Mouse (Mus musculus) thymus, adult 2 months (tissue): Measurements from ENCODE around the gene Lnpep. TPM values are rescaled to one million over a fixed set of nuclear protein-coding genes. Genes with fewer than 3 reads are reported as not detected.

ENCODE experiments used
- DNase-seq: peaks from one replicate; pipeline ENCODE4 v3.0.0; 2021
- H3K27ac ChIP-seq: fragments of 200-500 bp; 2 replicates; pipeline ENCODE4 v1.5.1; 2012; ENCODE audit warnings: low read length, control low read depth; ENCODE audit not compliant: control insufficient read depth, insufficient read depth
- H3K27me3 ChIP-seq: fragments of 200-500 bp; 2 replicates; pipeline ENCODE4 v1.6.1; 2012; ENCODE audit warnings: mild to moderate bottlenecking, low read length, moderate library complexity, mixed read lengths; ENCODE audit not compliant: control insufficient read depth, insufficient read depth
- H3K36me3 ChIP-seq: fragments of 200-500 bp; 2 replicates; pipeline ENCODE4 v1.6.1; 2012; ENCODE audit warnings: mild to moderate bottlenecking, low read length, moderate library complexity; ENCODE audit not compliant: control insufficient read depth, insufficient read depth
- H3K4me1 ChIP-seq: fragments of 200-500 bp; replicated peaks from 2 replicates; pipeline ENCODE4 v1.6.1; 2012; ENCODE audit warnings: low read length; ENCODE audit not compliant: control insufficient read depth, insufficient read depth
- H3K4me3 ChIP-seq: fragments of 200-500 bp; 2 replicates; pipeline ENCODE4 v1.5.1; 2012; ENCODE audit warnings: mild to moderate bottlenecking, low read length, control low read depth, moderate library complexity; ENCODE audit not compliant: control insufficient read depth, insufficient read depth
- CTCF ChIP-seq: fragments of 200-500 bp; IDR thresholded peaks from 2 replicates; pipeline ENCODE4 v1.5.1; 2012; ENCODE audit warnings: mild to moderate bottlenecking, control low read depth, low read length, moderate library complexity, borderline replicate concordance; ENCODE audit not compliant: control insufficient read depth, poor library complexity, insufficient read depth; ENCODE audit errors: extremely low read depth
- POLR2A ChIP-seq: fragments of 200-500 bp; IDR thresholded peaks from 2 replicates; pipeline ENCODE4 v1.6.1; 2012; ENCODE audit warnings: mild to moderate bottlenecking, low read length, control low read depth, moderate library complexity; ENCODE audit not compliant: control insufficient read depth, poor library complexity, insufficient read depth; ENCODE audit errors: extremely low read depth
- WGBS: fragments of 180-500 bp; shearing (Covaris S2); methylation state at CpG from one replicate; pipeline ENCODE4 v1.1.7; 2018; 5-methylcytosine and 5-hydroxymethylcytosine counted together
- polyA plus RNA-seq: library from polyadenylated mRNA; depleted of rRNA; stranded (reverse); fragments of >200 nt; gene quantifications from 2 replicates; pipeline ENCODE4 v1.2.3, GENCODE M21; 2012

The Lnpep gene
- polyA plus RNA-seq, 1 experiment = 19.4 TPM

GRCm38 (mm10) chr17:17600001-17600400 lies 24.8 kb downstream of the Lnpep start:
- Histone ChIP-seq H3K4me3 (no peak overlapping the region), H3K4me1 (peaks cover 3% of the 10 kb centered on the region; the same call in 1 of the 2 replicates), H3K27ac (no peak overlapping the region)

GRCm38 (mm10) chr17:17598355-17598754 lies 26.5 kb downstream of the Lnpep start:
- no peak overlapping the region for H3K4me3 ChIP-seq
- no peak for DNase-seq
- H3K4me1 ChIP-seq = peaks cover 3% of the 10 kb centered on the region; the same call in 1 of the 2 replicates
- 87% methylated on average over 2 of the region's 2 CpGs for WGBS
- no peak for TF ChIP-seq CTCF
- TF ChIP-seq POLR2A = no peak
- no peaks in the 10 kb centered on the region for H3K27me3 ChIP-seq
- H3K36me3 ChIP-seq = no peaks in the 10 kb centered on the region
- no peak overlapping the region for H3K27ac ChIP-seq

More at GRCm38 (mm10) chr17:17600001-17600400, 24.8 kb downstream of the Lnpep start:
- no peaks in the 10 kb centered on the region for H3K27me3 ChIP-seq
- WGBS = 0% methylated on average over 1 of the region's 1 CpGs
- no peaks in the 10 kb centered on the region for H3K36me3 ChIP-seq
- no peak for TF ChIP-seq POLR2A
- TF ChIP-seq CTCF = no peak
- no peak for DNase-seq

DNA sequence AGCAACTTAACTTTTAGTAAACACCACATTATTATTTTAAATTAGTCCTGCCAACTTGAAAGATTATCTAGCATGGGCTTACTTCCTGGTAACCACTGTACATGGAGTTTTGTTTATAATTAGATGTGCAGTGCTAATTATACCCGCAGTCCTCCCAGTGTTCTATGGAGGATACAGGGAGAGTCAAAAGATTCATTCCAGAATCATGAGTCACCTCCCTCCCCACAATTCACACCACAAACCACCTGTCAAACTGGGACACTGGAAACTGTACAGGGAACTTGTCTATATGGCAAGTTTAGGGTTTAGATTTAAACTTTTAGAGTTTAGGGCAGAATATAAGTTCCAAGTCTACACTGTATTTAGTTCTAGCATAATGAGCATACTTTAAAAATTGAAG lies 31.9 kb downstream of the Lnpep start:
- WGBS = 63% methylated on average over 1 of the region's 1 CpGs
- Histone ChIP-seq H3K36me3 (no peaks in the 10 kb centered on the region), H3K4me3 (no peak overlapping the region), H3K27me3 (no peaks in the 10 kb centered on the region), H3K4me1 (peaks cover 3% of the 10 kb centered on the region; the same call in 1 of the 2 replicates), H3K27ac (no peak overlapping the region)
- DNase-seq = no peak
- TF ChIP-seq CTCF (no peak), POLR2A (no peak)

DNA sequence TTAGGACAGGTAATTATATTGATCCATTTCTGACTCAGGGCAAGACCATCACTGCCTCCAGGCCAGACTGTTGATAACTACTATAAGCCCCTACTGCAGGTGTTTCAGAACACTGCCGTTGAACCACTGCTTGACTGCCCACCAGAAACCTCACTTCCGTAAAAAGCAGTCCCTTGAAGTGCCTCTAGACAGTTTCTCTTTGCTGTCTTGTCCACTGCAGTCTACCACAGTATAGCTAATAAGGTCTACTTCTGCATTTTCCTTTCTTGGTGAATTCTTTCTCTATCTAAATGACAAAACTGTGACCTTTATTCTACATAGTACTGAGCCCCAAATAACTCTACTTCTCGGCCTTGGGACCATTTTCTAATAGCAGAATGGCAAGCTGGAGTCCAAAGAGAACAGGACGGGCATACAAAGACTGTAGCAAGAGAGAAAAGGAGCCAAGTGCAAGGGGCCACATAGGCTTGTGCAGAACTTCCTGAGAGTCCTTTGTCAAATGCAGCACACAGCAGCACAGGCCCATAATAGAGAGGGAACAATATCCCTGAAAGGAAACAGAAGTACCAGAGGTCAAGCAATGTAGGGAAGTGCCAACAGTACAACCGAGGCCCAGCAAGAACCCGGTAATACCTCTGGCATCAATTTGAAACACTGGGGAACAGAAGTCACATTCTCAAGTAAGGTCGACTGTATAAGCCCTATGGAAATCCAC lies 37.4 kb downstream of the Lnpep start:
- no peak overlapping the region for H3K4me3 ChIP-seq
- H3K27me3 ChIP-seq = no peaks in the 10 kb centered on the region
- TF ChIP-seq CTCF (no peak), POLR2A (no peak)
- H3K27ac ChIP-seq = no peak overlapping the region
- H3K36me3 ChIP-seq = no peaks in the 10 kb centered on the region
- peaks cover 5% of the 10 kb centered on the region; the same call in 1 of the 2 replicates for H3K4me1 ChIP-seq
- no peak for DNase-seq
- 16% methylated on average over 7 of the region's 7 CpGs for WGBS

- WGBS = 54% methylated on average over 4 of the region's 4 CpGs
- H3K27ac ChIP-seq = no peak overlapping the region
- TF ChIP-seq POLR2A (no peak), CTCF (no peak)
- H3K27me3 ChIP-seq = no peaks in the 10 kb centered on the region
- no peak for DNase-seq
- H3K4me1 ChIP-seq = peaks cover 5% of the 10 kb centered on the region; the same call in 1 of the 2 replicates
- no peak overlapping the region for H3K4me3 ChIP-seq
- H3K36me3 ChIP-seq = no peaks in the 10 kb centered on the region
Measured at GRCm38 (mm10) chr17:17585115-17585514, 39.7 kb downstream of the Lnpep start.

DNA sequence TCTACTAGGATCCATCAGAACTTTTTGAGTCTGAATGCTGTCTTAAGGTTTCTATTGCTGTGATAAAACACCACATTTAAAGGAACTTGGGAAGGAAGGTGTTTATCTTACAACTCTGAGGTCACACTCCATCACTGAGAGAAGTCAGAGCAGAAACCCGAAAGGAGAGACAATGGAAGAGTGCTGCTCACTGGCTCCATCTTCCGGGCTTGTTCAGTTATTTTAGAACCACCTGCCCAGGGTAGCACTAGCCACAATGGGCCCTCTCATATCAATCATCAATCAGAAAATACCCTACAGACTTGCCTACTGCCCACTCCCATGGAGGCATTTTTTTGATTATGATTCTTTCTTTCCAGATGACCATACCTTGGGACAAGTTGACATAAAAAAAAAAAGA lies 41.0 kb downstream of the Lnpep start:
- peaks cover 5% of the 10 kb centered on the region; the same call in 1 of the 2 replicates for H3K4me1 ChIP-seq
- H3K4me3 ChIP-seq = no peak overlapping the region
- DNase-seq = no peak
- WGBS = 71% methylated on average over 2 of the region's 2 CpGs
- H3K36me3 ChIP-seq = peaks cover 3% of the 10 kb centered on the region
- no peak for TF ChIP-seq POLR2A
- no peak for TF ChIP-seq CTCF
- H3K27ac ChIP-seq = no peak overlapping the region
- H3K27me3 ChIP-seq = no peaks in the 10 kb centered on the region
